Mouse (Mus musculus) E14TG2a.4 (cell line): Measurements from ENCODE around the gene P2rx7.

Experiments
- H3K27me3 ChIP-seq: 2 replicates; pipeline ENCODE4 v1.6.1; 2014; ENCODE audit warnings: low read length, control low read depth; ENCODE audit not compliant: insufficient read depth
- H3K36me3 ChIP-seq: 2 replicates; pipeline ENCODE4 v1.6.1; 2014; ENCODE audit warnings: low read length, control low read depth; ENCODE audit not compliant: insufficient read depth
- H3K4me1 ChIP-seq: replicated peaks from 2 replicates; pipeline ENCODE4 v1.6.1; 2014; ENCODE audit warnings: low read depth, low read length, control low read depth
- H3K4me3 ChIP-seq: replicated peaks from 2 replicates; pipeline ENCODE4 v1.5.1; 2014; ENCODE audit warnings: mild to moderate bottlenecking, low read length
- H3K9me3 ChIP-seq: 2 replicates; pipeline ENCODE4 v1.6.1; 2014; ENCODE audit warnings: low read length, control low read depth
- CTCF ChIP-seq: conservative IDR thresholded peaks from 2 replicates; pipeline ENCODE4 v1.5.1; 2014; ENCODE audit warnings: low read length
- NANOG ChIP-seq: IDR thresholded peaks from 2 replicates; pipeline ENCODE4 v1.6.1; 2014; ENCODE audit warnings: borderline replicate concordance, low read length, mixed read lengths
- POU5F1 ChIP-seq: IDR thresholded peaks from 2 replicates; pipeline ENCODE4 v1.6.1; 2014; ENCODE audit warnings: low read length, borderline replicate concordance

P2rx7 gene

GRCm38 (mm10) chr5:122704571-122704970, 60.9 kb downstream of the P2rx7 start:
- Histone ChIP-seq H3K4me3 (no peak overlapping the region), H3K9me3 (no peaks in the 10 kb centered on the region)
- TF ChIP-seq POU5F1 (no peak), CTCF (no peak), NANOG (no peak)

GRCm38 (mm10) chr5:122705174-122705573, 61.5 kb downstream of the P2rx7 start:
- Histone ChIP-seq H3K4me1 (peaks cover 16% of the 10 kb centered on the region), H3K27me3 (peaks cover 16% of the 10 kb centered on the region), H3K9me3 (no peaks in the 10 kb centered on the region), H3K36me3 (no peaks in the 10 kb centered on the region), H3K4me3 (no peak overlapping the region)
- no peak for TF ChIP-seq NANOG
- TF ChIP-seq CTCF: no peak

More at GRCm38 (mm10) chr5:122704571-122704970, 60.9 kb downstream of the P2rx7 start:
- H3K4me1 ChIP-seq: peaks cover 18% of the 10 kb centered on the region
- no peaks in the 10 kb centered on the region for H3K36me3 ChIP-seq
- peaks cover 16% of the 10 kb centered on the region for H3K27me3 ChIP-seq

GRCm38 (mm10) chr5:122706917-122707275, 63.2 kb downstream of the P2rx7 start:
- Histone ChIP-seq H3K4me3 (peak overlapping the region; percentile 86), H3K4me1 (peaks cover 16% of the 10 kb centered on the region), H3K27me3 (peaks cover 16% of the 10 kb centered on the region), H3K36me3 (no peaks in the 10 kb centered on the region), H3K9me3 (no peaks in the 10 kb centered on the region)
- TF ChIP-seq CTCF (no peak), POU5F1 (no peak), NANOG (no peak)

- TF ChIP-seq POU5F1 (no peak), CTCF (no peak), NANOG (no peak)
- peaks cover 16% of the 10 kb centered on the region for H3K27me3 ChIP-seq
- peaks cover 3% of the 10 kb centered on the region for H3K9me3 ChIP-seq
- peaks cover 16% of the 10 kb centered on the region for H3K4me1 ChIP-seq
- peak within 1 kb of the TSS; percentile 86 for H3K4me3 ChIP-seq
- no peaks in the 10 kb centered on the region for H3K36me3 ChIP-seq
Observed at GRCm38 (mm10) chr5:122707276-122708181, 63.8 kb downstream of the P2rx7 start, which contains the start of gene P2rx4. P2rx4 (plus strand) TSS chr5:122707544.

- peaks cover 13% of the 10 kb centered on the region for H3K9me3 ChIP-seq
- peaks cover 16% of the 10 kb centered on the region for H3K4me1 ChIP-seq
- no peak overlapping the region for H3K4me3 ChIP-seq
- TF ChIP-seq CTCF (no peak), NANOG (no peak), POU5F1 (no peak)
- H3K27me3 ChIP-seq: peaks cover 13% of the 10 kb centered on the region
- no peaks in the 10 kb centered on the region for H3K36me3 ChIP-seq
Observed at GRCm38 (mm10) chr5:122708819-122709218, 65.1 kb downstream of the P2rx7 start.

- TF ChIP-seq POU5F1: no peak
- TF ChIP-seq NANOG: no peak
- TF ChIP-seq CTCF: no peak
- no peak overlapping the region for H3K4me3 ChIP-seq
- peaks cover 4% of the 10 kb centered on the region; the same call in 1 of the 2 replicates for H3K27me3 ChIP-seq
- peaks cover 16% of the 10 kb centered on the region for H3K9me3 ChIP-seq
- H3K36me3 ChIP-seq: no peaks in the 10 kb centered on the region
- no peaks in the 10 kb centered on the region for H3K4me1 ChIP-seq
Observed at GRCm38 (mm10) chr5:122715723-122716122, 72.0 kb downstream of the P2rx7 start.

GRCm38 (mm10) chr5:122716793-122717192, 73.1 kb downstream of the P2rx7 start:
- no peak overlapping the region for H3K4me3 ChIP-seq
- H3K9me3 ChIP-seq: peaks cover 16% of the 10 kb centered on the region
- no peak for TF ChIP-seq POU5F1
- peak; percentile 53 for TF ChIP-seq CTCF
- TF ChIP-seq NANOG: no peak
- no peaks in the 10 kb centered on the region for H3K4me1 ChIP-seq
- peaks cover 4% of the 10 kb centered on the region; the same call in 1 of the 2 replicates for H3K27me3 ChIP-seq
- H3K36me3 ChIP-seq: no peaks in the 10 kb centered on the region

GRCm38 (mm10) chr5:122718400-122718799, 74.7 kb downstream of the P2rx7 start:
- Histone ChIP-seq H3K4me1 (no peaks in the 10 kb centered on the region), H3K27me3 (peaks cover 4% of the 10 kb centered on the region; the same call in 1 of the 2 replicates), H3K36me3 (no peaks in the 10 kb centered on the region), H3K9me3 (peaks cover 5% of the 10 kb centered on the region), H3K4me3 (no peak overlapping the region)
- no peak for TF ChIP-seq NANOG
- TF ChIP-seq POU5F1: no peak
